Mouse (Mus musculus) hindbrain, embryonic 10.5 days (tissue): ENCODE data around the gene Abcc10. TPM values are rescaled to one million over a fixed set of nuclear protein-coding genes. Genes with fewer than 3 reads are reported as not detected.

Experiments used
- DNase-seq: peaks from one replicate; pipeline ENCODE4 v3.0.0-alpha.2; 2017; ENCODE audit warnings: low spot score
- H3K27ac ChIP-seq: fragments of 300-500 bp; sonication (generic); 2 replicates; pipeline ENCODE4 v1.5.1; 2016; ENCODE audit warnings: mild to moderate bottlenecking, moderate library complexity
- H3K27me3 ChIP-seq: fragments of 300-500 bp; sonication (generic); 2 replicates; pipeline ENCODE4 v1.6.1; 2016; ENCODE audit warnings: mild to moderate bottlenecking; ENCODE audit not compliant: poor library complexity, insufficient read depth, severe bottlenecking
- H3K36me3 ChIP-seq: fragments of 300-500 bp; sonication (generic); 2 replicates; pipeline ENCODE4 v1.6.1; 2016; ENCODE audit warnings: mild to moderate bottlenecking, moderate library complexity
- H3K4me1 ChIP-seq: fragments of 300-500 bp; sonication (generic); replicated peaks from 2 replicates; pipeline ENCODE4 v1.6.1; 2016; ENCODE audit warnings: mild to moderate bottlenecking
- H3K4me3 ChIP-seq: fragments of 300-500 bp; sonication (generic); 2 replicates; pipeline ENCODE4 v1.5.1; 2016; ENCODE audit warnings: mild to moderate bottlenecking, moderate library complexity
- H3K9me3 ChIP-seq: fragments of 300-500 bp; sonication (generic); 2 replicates; pipeline ENCODE4 v1.6.1; 2016; ENCODE audit warnings: mild to moderate bottlenecking, moderate library complexity
- WGBS: fragments of 180-500 bp; shearing (Covaris S2); methylation state at CpG from one replicate; pipeline ENCODE4 v1.1.7; 2016; 5-methylcytosine and 5-hydroxymethylcytosine counted together
- polyA plus RNA-seq: library from polyadenylated mRNA; unstranded; fragments of >200 nt; fragmentation: Nextera tagmentation; extraction: Ambion mirVana; gene quantifications from 2 replicates; pipeline ENCODE4 v1.2.1, GENCODE M21; 2016

Abcc10 gene
- polyA plus RNA-seq, 1 experiment from 2014 or later = 7.6 TPM

GRCm38 (mm10) chr17:46309835-46310234 lies 18.3 kb downstream of the Abcc10 start:
- H3K36me3 ChIP-seq = 0 out of 2 replicates have a peak, but pooled peaks cover 18% of the 10 kb centered on the region
- H3K27ac ChIP-seq = no peak overlapping the region
- H3K27me3 ChIP-seq = no peaks in the 10 kb centered on the region
- H3K9me3 ChIP-seq = no peaks in the 10 kb centered on the region
- no peak for DNase-seq
- 79% methylated on average over 12 of the region's 12 CpGs for WGBS
- no peak overlapping the region for H3K4me3 ChIP-seq
- no peaks in the 10 kb centered on the region for H3K4me1 ChIP-seq

GRCm38 (mm10) chr17:46306956-46307355 lies 21.2 kb downstream of the Abcc10 start:
- WGBS = 93% methylated on average over 15 of the region's 15 CpGs
- H3K9me3 ChIP-seq = no peaks in the 10 kb centered on the region
- 0 out of 2 replicates have a peak, but pooled peaks cover 7% of the 10 kb centered on the region for H3K4me1 ChIP-seq
- H3K4me3 ChIP-seq = no peak overlapping the region
- 0 out of 2 replicates have a peak, but pooled peaks cover 17% of the 10 kb centered on the region for H3K36me3 ChIP-seq
- DNase-seq = no peak
- no peak overlapping the region for H3K27ac ChIP-seq
- peaks cover 8% of the 10 kb centered on the region; the same call in 1 of the 2 replicates for H3K27me3 ChIP-seq

GRCm38 (mm10) chr17:46304184-46304583 lies 24.0 kb downstream of the Abcc10 start:
- Histone ChIP-seq H3K4me1 (peaks cover 10% of the 10 kb centered on the region), H3K4me3 (no peak overlapping the region), H3K9me3 (no peaks in the 10 kb centered on the region), H3K27me3 (peaks cover 27% of the 10 kb centered on the region), H3K36me3 (0 out of 2 replicates have a peak, but pooled peaks cover 17% of the 10 kb centered on the region), H3K27ac (no peak overlapping the region)
- DNase-seq = no peak
- WGBS = 89% methylated on average over 9 of the region's 9 CpGs

GRCm38 (mm10) chr17:46301892-46302291 lies 26.3 kb downstream of the Abcc10 start:
- DNase-seq = no peak
- Histone ChIP-seq H3K4me1 (peaks cover 33% of the 10 kb centered on the region), H3K27ac (no peak overlapping the region), H3K27me3 (peaks cover 50% of the 10 kb centered on the region), H3K4me3 (no peak overlapping the region), H3K9me3 (no peaks in the 10 kb centered on the region), H3K36me3 (0 out of 2 replicates have a peak, but pooled peaks cover 17% of the 10 kb centered on the region)
- 81% methylated on average over 12 of the region's 12 CpGs for WGBS

- WGBS = under 1% methylated on average over 48 of the region's 48 CpGs
- H3K36me3 ChIP-seq = 0 out of 2 replicates have a peak, but pooled peaks cover 2% of the 10 kb centered on the region
- 0 out of 2 replicates have a peak overlapping the region, but pooled peaks have one; percentile 70 for H3K27ac ChIP-seq
- H3K27me3 ChIP-seq = peaks cover 81% of the 10 kb centered on the region
- DNase-seq = peak; percentile 93
- peaks cover 28% of the 10 kb centered on the region for H3K4me1 ChIP-seq
- no peaks in the 10 kb centered on the region for H3K9me3 ChIP-seq
- H3K4me3 ChIP-seq = peak overlapping the region; percentile 70
Observed at GRCm38 (mm10) chr17:46298220-46298913, 29.8 kb downstream of the Abcc10 start.

- Histone ChIP-seq H3K27ac (peak within 1 kb of the TSS; percentile 70), H3K4me3 (peak within 1 kb of the TSS; percentile 70), H3K4me1 (peaks cover 27% of the 10 kb centered on the region), H3K36me3 (no peaks in the 10 kb centered on the region), H3K27me3 (peaks cover 88% of the 10 kb centered on the region), H3K9me3 (no peaks in the 10 kb centered on the region)
- under 1% methylated on average over 86 of the region's 86 CpGs for WGBS
- peak; percentile 50 for DNase-seq
Observed at GRCm38 (mm10) chr17:46297364-46298219, 30.6 kb downstream of the Abcc10 start, which contains the start of gene Dlk2. Dlk2 (plus strand) TSS chr17:46297421.

GRCm38 (mm10) chr17:46297028-46297363 lies 31.2 kb downstream of the Abcc10 start:
- WGBS = 15% methylated on average over 6 of the region's 6 CpGs
- peak overlapping the region; percentile 70 for H3K4me3 ChIP-seq
- peaks cover 87% of the 10 kb centered on the region for H3K27me3 ChIP-seq
- peak overlapping the region; percentile 70; the same call in 1 of the 2 replicates for H3K27ac ChIP-seq
- no peaks in the 10 kb centered on the region for H3K36me3 ChIP-seq
- DNase-seq = no peak
- no peaks in the 10 kb centered on the region for H3K9me3 ChIP-seq
- peaks cover 27% of the 10 kb centered on the region for H3K4me1 ChIP-seq

- no peaks in the 10 kb centered on the region for H3K9me3 ChIP-seq
- H3K36me3 ChIP-seq = no peaks in the 10 kb centered on the region
- WGBS = 51% methylated on average over 6 of the region's 6 CpGs
- H3K27me3 ChIP-seq = peaks cover 83% of the 10 kb centered on the region
- H3K27ac ChIP-seq = no peak overlapping the region
- peaks cover 27% of the 10 kb centered on the region for H3K4me1 ChIP-seq
- no peak for DNase-seq
- peak overlapping the region; percentile 70; the same call in 1 of the 2 replicates for H3K4me3 ChIP-seq
Observed at GRCm38 (mm10) chr17:46296601-46297000, 31.6 kb downstream of the Abcc10 start.

GRCm38 (mm10) chr17:46287678-46288095 lies 40.5 kb downstream of the Abcc10 start:
- H3K36me3 ChIP-seq = no peaks in the 10 kb centered on the region
- peak overlapping the region; percentile 66 for H3K27ac ChIP-seq
- WGBS = 68% methylated on average over 11 of the region's 11 CpGs
- DNase-seq = peak; percentile 27
- no peak overlapping the region for H3K4me3 ChIP-seq
- peaks cover 36% of the 10 kb centered on the region for H3K4me1 ChIP-seq
- H3K9me3 ChIP-seq = no peaks in the 10 kb centered on the region
- peaks cover 7% of the 10 kb centered on the region; the same call in 1 of the 2 replicates for H3K27me3 ChIP-seq

- H3K36me3 ChIP-seq = peaks cover 5% of the 10 kb centered on the region
- H3K27ac ChIP-seq = no peak overlapping the region
- WGBS = 78% methylated on average over 6 of the region's 6 CpGs
- H3K4me3 ChIP-seq = no peak overlapping the region
- peaks cover 55% of the 10 kb centered on the region for H3K4me1 ChIP-seq
- 0 out of 2 replicates have a peak, but pooled peaks cover 3% of the 10 kb centered on the region for H3K27me3 ChIP-seq
- no peak for DNase-seq
- no peaks in the 10 kb centered on the region for H3K9me3 ChIP-seq
Observed at GRCm38 (mm10) chr17:46285407-46285806, 42.7 kb downstream of the Abcc10 start.

- H3K4me3 ChIP-seq = no peak overlapping the region
- H3K36me3 ChIP-seq = peaks cover 13% of the 10 kb centered on the region
- peak overlapping the region; percentile 35; the same call in 1 of the 2 replicates for H3K27ac ChIP-seq
- WGBS = 49% methylated on average over 7 of the region's 7 CpGs
- no peaks in the 10 kb centered on the region for H3K9me3 ChIP-seq
- peaks cover 55% of the 10 kb centered on the region for H3K4me1 ChIP-seq
- DNase-seq = peak; percentile 45
- H3K27me3 ChIP-seq = 0 out of 2 replicates have a peak, but pooled peaks cover 3% of the 10 kb centered on the region
Observed at GRCm38 (mm10) chr17:46284653-46285052, 43.5 kb downstream of the Abcc10 start.

- H3K9me3 ChIP-seq = no peaks in the 10 kb centered on the region
- peak overlapping the region; percentile 18; the same call in 1 of the 2 replicates for H3K27ac ChIP-seq
- peaks cover 20% of the 10 kb centered on the region for H3K36me3 ChIP-seq
- no peak overlapping the region for H3K4me3 ChIP-seq
- H3K27me3 ChIP-seq = 0 out of 2 replicates have a peak, but pooled peaks cover 3% of the 10 kb centered on the region
- DNase-seq = no peak
- H3K4me1 ChIP-seq = peaks cover 55% of the 10 kb centered on the region
- WGBS = 89% methylated on average over 8 of the region's 8 CpGs
Observed at GRCm38 (mm10) chr17:46283911-46284310, 44.2 kb downstream of the Abcc10 start.
